Mouse (Mus musculus) left cerebral cortex, adult 9 months (tissue): Measurements from ENCODE around the gene Patj.

ENCODE experiments used
- DNase-seq, 2 experiments: peaks; one replicate each; pipeline ENCODE4 v3.0.0; 2022; ENCODE audit warnings: low spot score in 2 of 2

The Patj gene

GRCm38 (mm10) chr4:98509939-98510338 lies 114.4 kb downstream of the Patj start:
- DNase-seq: no peak

DNA sequence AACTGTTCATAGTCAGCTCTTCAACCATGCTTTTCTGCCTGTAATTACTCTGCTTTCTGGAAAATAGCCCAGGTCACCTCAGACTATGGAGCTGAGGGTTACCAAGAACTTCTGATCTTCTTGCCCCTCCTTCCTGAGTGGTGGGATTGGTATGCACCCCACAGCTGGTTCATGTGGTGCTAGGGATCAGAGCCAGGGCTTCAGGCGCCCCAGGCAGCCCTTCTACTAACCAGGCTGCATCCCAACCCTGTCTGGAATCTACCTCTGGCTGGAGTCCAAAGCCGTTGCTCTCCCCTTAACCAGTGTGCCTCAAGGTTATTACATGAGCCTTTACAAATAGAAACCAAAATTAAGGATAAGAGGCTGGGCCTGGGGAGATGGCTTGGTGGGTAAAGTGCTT lies 115.7 kb downstream of the Patj start:
- DNase-seq: no peak

- no peak for DNase-seq
Observed at GRCm38 (mm10) chr4:98511964-98512743, 116.6 kb downstream of the Patj start.

DNA sequence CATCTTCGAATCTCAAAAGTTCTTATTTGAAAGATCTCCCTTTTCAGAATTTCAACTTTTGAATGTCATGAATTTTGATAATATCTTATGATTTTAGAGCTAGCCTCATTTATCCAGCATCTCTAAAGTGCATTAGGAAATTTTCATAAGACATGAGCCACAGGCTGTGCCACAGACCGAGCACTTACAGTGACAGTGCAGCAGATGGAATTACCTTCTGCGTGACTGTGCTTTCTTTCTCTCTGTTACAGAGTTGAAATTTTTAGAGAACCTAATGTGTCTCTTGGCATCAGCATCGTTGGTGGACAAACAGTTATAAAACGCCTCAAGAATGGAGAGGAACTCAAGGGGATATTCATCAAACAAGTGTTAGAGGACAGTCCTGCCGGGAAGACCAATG lies 124.9 kb downstream of the Patj start:
- no peak for DNase-seq

GRCm38 (mm10) chr4:98524525-98524924 lies 128.9 kb downstream of the Patj start:
- DNase-seq: no peak

GRCm38 (mm10) chr4:98535446-98535845 lies 139.9 kb downstream of the Patj start:
- DNase-seq: no peak

DNA sequence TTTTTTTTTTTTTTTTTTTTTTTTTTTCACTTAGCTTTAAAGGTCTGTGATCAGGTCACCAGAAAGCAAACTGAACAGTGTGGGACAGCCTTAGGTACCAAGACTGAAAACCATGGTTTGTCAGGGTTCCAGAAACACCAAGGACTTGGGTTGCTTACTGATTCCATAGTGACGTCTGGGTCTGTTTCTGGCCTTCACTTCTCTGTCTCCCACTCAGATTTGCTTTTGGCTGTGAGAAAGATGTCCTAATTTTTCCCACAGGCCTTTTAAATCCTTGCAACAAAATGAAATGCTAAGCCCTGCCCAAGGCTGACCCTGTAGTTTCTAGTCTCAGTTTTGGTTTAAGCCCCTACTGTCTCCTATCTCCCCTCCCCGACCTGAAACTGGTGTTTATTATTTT lies 146.0 kb downstream of the Patj start:
- DNase-seq: peak in 1 of 2 experiments; percentile 25

- DNase-seq: peak in 1 of 2 experiments; percentile 42
Observed at GRCm38 (mm10) chr4:98543001-98543400, 147.4 kb downstream of the Patj start.

- no peak for DNase-seq
Observed at GRCm38 (mm10) chr4:98545376-98545775, 149.8 kb downstream of the Patj start.

DNA sequence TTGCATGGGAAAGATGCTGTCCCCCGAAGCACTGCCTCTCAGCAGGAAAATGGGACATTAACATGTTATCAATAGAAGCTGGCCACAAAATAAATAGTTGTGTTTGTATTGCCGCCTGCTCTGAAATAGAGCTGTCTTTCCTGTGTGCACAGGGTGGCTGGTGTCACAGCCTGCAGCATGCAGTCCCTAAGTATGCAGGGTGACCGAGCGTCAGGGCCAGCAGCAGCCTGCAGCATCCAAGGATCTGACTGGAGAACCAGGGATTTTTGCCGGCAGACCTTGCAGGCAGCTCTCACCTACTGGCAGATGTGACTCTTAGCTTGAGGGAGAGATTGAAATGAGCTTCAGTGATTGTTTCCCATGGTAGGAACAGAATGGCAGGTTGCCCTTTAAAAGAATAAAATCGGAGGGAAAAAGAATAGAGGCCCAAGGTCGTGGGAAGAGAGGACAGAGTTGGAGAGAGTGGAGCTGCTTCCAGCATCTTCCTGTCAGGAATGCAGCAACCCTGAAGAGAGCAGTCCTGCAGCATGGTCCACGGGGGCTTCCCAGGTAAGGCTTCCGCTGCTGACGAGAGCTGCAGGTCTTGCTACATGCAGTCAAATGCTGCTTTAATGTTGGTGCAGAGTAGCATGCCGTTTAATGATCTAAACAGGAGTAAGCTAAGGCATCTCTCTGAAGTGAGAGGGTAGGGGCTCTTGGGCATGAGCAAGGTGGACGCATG lies 151.0 kb downstream of the Patj start:
- no peak for DNase-seq

DNA sequence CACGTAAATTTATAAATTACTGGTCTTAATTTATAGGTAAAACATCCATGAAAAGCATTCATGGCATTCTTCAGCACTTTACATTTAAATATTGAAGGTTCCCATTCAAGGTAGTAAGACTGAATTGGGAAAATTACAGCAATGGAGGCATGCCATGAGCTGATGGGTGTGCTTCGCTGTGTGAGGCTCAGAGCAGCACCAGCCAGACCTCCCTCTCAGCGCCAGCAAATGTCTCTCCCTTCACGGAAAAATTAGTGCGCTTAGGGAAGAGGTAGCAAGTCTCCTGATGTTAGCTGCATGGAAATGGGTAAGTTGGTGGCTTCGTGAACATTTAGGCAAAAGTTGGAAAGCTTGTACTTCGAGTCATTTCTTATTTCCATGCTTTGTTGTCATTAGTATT lies 153.9 kb downstream of the Patj start:
- DNase-seq: no peak

DNA sequence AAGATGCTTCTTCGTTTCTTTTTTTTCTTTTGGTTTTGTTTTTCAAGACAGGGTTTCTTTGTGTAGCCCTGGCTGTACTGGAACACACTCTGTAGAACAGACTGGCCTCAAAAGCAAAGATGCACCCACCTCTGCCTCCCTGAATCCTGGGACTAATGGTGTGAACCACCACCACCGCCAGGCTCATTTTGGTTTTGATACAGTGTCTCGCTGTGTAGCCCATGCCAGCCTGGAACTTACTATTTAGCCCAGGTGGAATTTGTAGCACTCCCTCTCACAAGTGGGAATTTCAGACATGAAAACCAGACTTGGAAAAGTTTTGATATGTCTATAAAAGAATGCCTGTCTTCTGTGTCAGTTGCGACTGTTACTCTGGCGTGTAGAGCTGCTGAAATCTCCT lies 154.5 kb downstream of the Patj start:
- no peak for DNase-seq

- DNase-seq: no peak
Observed at GRCm38 (mm10) chr4:98555666-98556065, 160.1 kb downstream of the Patj start.

- DNase-seq: no peak
Observed at GRCm38 (mm10) chr4:98556449-98556848, 160.9 kb downstream of the Patj start.

DNA sequence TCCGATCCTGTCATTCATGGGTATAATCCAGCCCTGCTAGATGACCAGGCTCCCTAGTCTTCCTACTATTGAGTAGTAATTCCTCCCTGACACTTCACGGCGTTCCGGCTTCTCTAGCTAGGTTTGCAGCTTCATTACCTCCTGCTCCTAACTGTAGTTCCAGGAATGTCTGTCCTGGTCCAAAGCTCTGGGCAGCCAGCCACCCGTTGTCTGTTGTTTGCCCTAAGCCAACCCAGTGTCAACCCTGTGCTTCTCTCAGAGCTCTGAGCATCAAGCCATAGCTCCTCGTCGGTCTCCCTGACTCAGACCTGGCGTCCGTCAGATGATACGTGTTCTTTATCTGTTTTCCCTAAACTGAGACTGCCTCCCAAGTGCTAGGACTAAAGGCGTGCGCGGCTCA lies 161.6 kb downstream of the Patj start:
- DNase-seq: no peak

GRCm38 (mm10) chr4:98560196-98560830 lies 164.7 kb downstream of the Patj start:
- no peak for DNase-seq

DNA sequence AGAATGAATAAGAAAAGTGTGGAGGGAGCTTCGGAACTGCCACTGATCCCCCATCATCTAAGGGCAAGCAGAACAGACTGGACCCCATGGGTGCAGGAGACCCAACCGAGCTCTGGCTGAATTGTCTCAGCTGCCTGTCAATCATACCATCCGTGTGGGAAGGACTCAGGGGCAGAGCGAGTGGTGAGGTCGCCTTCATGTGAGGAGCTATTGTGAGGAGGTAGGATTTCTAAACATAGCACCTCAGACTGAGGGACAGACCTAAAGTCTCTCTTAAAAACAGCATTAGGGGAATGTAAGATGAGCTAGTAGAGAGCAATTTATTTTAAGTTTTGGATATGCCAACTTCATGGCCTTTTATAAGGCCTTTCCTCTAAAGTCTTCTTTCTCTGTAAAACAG lies 167.5 kb downstream of the Patj start:
- no peak for DNase-seq

DNA sequence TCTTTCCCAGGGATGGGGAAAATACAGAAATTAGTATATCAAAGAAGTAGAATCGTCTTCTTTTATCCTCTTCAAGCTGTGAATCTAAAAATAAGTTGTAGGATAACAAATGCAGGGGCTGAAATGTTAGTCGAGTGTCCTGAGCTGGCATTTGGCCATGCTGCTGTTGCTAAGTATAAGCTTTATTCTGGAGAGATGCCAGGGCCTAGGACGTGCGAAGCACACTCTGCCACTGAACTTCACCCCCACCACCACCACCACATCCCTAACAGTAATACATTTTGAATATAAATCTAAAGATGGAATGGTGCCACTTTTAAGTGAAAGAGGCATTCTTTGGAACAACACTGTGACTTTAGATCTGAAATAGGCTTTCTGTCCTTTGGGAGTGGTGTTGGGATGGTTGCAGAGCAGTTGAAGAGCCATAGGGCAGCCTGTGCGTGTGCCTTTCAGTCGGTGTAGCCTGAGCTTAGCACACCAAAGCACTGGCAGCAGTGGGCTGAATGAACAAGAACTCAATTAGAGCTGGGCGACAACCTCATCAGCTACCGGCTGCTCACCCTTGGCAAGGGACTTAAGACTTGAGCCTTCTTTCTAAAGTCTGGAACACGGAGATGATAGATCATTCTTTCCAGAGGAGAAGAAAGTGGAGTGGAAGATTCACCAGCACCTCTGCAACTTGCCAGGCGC lies 168.1 kb downstream of the Patj start:
- no peak for DNase-seq

GRCm38 (mm10) chr4:98564196-98564865 lies 168.7 kb downstream of the Patj start:
- no peak for DNase-seq

- DNase-seq: no peak
Observed at GRCm38 (mm10) chr4:98566741-98567140, 171.2 kb downstream of the Patj start.

DNA sequence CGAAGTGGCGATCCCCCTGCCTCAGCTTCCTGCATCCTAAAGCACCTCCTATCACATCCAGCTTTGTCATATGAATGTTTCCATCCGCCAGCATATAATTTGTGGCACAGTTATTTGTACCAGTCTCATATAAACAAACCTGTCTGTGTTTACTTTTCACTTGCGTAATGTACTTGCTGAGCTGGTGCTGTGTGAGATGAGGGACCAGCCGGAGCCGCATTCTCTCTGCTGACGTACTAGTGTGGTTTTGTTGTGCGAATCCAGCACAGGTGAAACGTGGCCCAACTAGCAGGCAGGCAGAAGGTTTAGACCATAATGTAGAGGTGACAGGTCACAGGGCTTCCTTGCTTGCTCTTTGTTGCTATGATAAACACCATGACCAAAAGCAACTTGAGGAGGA lies 171.9 kb downstream of the Patj start:
- DNase-seq: no peak

GRCm38 (mm10) chr4:98569904-98570303 lies 174.3 kb downstream of the Patj start:
- no peak for DNase-seq
